Mouse (Mus musculus) adipocyte (in vitro differentiated cells): ENCODE measurements around the gene Ankib1.
A peak's percentile ranks its signal among the peaks of the same experiment; 100 is the strongest.
"Not testable (repeated sequence)": the region's sequence is repeated elsewhere in the genome, so short reads cannot be mapped to it uniquely, and the experiment has no call there.

Source experiments
- DNase-seq: peaks from one replicate; pipeline ENCODE4 v3.0.0-alpha.2; 2016; ENCODE audit warnings: low spot score

Ankib1 gene

GRCm38 (mm10) chr5:3802433-3803291 lies at the start of gene Ankib1, which contains the start of gene Krit1:
Gene Ankib1 (minus strand): TSS chr5:3802925.
Gene Krit1 (plus strand): TSS chr5:3803184.
- DNase-seq: peak; percentile 88

- DNase-seq: no peak
These were observed 42.3 kb upstream of the Ankib1 start, which contains the start of gene Lrrd1 for GRCm38 (mm10) chr5:3845026-3845425. Gene Lrrd1 (plus strand): TSS chr5:3845173.

- DNase-seq: no peak
These were observed 31.4 kb upstream of the Ankib1 start for GRCm38 (mm10) chr5:3834107-3834506.

- DNase-seq: no peak
These were observed 5.7 kb upstream of the Ankib1 start for GRCm38 (mm10) chr5:3808472-3808871.

GRCm38 (mm10) chr5:3803292-3804165 lies 804 bp upstream of the Ankib1 start:
- DNase-seq: peak; percentile 76

DNA sequence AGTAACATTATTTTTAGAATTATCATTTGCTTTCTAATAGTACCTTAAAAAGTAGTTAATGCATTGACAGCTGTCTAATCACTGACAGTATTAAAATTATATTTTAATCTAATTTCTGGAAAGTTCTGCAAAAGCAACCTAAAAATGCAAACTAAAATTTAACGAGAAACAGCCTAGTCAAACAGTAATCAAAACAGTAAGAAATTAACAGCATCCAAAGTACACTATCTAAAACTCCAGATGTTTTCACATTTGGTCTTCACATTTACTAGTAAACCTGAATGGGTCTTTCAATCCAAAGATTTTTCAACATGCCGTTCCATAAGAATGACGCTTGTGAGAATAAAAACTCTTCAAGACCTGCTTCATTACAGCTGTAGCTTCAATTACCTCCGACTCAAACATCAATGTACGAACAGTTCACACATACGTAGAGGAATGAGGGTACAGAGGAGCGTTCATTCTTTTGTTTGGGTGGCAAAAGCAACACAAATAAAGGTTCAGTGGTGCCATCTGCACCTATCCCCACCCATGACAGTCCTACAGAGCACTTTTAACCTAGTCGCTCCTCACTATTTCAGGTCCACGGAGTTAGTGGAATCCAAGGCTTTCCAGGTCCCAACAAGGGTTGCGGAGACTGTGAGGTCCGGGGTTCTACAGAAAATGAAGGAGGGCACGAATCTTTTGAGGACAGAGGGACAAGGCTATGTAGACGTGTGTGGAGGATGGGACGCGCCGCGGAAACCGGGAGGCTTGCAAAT lies 873 bp downstream of the Ankib1 start:
- DNase-seq: no peak

DNA sequence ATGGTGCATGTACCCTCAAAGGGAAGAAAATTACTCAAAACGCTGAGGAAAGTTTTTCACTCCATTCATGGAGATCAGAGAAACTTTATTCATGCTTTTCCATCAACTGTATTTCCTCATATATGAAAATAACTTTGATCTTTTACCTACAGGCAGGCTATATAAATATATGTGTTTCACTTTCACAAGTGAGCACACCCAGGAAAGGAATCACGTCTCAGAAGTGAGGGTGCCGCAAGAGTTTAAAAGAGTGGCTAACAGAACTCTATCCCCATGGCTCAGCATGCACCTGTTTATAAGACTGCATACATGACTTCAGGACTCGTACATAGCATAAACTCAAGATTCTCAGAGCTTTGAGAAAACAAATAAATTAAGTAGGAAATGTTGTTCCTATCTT lies 1.8 kb downstream of the Ankib1 start:
- DNase-seq: no peak

DNA sequence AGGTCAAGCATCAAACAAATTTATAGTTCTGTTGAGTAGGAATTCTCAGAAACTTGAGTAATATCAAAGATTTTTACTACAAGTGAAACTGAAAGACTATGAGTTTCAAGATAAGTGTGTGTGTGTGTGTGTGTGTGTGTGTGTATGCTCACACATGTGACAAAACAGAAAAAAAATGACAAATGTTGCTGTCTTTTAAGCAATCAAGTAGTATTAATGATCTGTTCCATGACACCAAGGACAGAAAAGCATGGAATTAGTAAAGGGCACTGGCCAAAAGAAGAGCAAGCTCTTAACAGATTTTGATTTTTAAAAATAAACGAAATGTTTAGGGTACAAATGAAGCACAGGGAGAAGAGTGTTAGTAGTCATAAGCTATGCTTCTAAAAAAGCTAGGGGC lies 2.7 kb downstream of the Ankib1 start:
- no peak for DNase-seq

GRCm38 (mm10) chr5:3798656-3799055 lies 4.1 kb downstream of the Ankib1 start:
- not testable (repeated sequence) for DNase-seq

- not testable (repeated sequence) for DNase-seq
These were observed 5.6 kb downstream of the Ankib1 start for GRCm38 (mm10) chr5:3797101-3797500.

DNA sequence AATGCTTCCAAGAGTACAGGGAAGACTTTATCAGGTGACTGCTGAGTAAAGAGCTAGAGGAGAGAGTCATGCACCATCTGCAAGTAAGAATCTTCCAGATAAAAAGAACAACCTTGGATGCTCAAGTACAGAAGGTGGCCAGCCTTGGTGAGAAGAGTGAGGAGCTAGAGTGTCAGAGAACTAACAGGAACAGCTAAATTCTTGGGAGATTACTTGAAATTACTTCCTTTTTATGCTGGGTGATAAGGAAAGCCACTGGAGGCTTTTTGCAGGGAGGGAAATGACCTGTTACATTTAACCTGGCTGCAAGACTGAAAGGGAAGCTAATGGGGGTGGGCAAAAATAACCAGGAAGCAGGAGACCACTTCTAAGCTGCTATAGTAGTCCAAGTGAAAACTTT lies 11.7 kb downstream of the Ankib1 start:
- no peak for DNase-seq

DNA sequence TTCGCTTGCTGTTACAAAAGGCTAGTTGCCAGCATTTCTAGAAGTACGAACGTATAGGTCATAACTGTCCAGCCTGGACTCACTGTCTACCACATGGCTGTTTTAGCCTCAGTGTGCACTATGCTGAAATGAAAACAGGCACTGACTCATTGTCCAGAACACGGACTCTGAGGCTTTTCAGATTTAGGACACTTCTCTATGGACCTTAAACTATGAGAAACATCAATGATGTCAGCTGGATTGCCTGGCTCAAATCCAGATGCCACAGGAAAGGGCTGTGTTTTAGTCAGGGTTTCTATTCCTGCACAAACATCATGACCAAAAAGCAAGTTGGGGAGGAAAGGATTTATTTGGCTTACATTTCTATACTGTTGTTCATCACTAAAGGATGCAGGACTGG lies 15.2 kb downstream of the Ankib1 start:
- DNase-seq: no peak

DNA sequence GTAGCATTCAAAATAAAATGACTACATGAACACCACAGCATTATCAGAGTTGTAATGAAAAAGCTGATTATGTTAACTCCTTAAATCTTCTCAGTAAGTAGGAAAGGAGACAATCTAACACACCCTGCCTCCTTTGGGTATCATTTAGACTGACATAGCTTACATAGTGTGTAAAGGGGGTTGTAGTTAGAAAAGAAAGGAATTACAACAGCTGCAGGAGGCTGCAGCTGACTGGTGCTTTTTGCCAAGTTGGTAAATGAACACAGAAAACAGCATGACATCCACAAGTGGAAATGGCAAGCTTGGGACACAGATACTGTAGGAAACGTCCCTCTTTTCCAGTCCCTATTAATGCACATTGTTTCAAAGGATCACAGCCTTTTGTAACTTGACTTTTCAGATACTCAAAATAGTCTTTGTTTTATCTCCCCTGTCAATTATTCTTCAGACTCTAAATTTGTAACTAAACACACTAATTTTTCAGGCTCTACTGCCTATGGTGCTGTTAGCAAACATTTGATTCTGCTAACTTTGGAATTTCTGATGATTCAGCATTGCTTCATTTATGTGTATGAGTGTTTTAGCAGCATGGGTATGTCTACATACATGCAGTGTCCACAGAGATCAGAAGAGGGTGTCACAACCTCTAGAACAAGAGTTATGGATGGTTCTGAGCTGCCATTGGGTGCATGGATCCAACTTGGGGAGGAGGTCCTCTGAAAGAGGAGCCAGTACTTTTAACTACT lies 17.8 kb downstream of the Ankib1 start:
- peak; percentile 37 for DNase-seq

GRCm38 (mm10) chr5:3783947-3784681 lies 18.6 kb downstream of the Ankib1 start:
- peak; percentile 27 for DNase-seq

- DNase-seq: no peak
These were observed 20.1 kb downstream of the Ankib1 start for GRCm38 (mm10) chr5:3782670-3783069.

GRCm38 (mm10) chr5:3772017-3772416 lies 30.7 kb downstream of the Ankib1 start:
- peak; percentile 65 for DNase-seq

DNA sequence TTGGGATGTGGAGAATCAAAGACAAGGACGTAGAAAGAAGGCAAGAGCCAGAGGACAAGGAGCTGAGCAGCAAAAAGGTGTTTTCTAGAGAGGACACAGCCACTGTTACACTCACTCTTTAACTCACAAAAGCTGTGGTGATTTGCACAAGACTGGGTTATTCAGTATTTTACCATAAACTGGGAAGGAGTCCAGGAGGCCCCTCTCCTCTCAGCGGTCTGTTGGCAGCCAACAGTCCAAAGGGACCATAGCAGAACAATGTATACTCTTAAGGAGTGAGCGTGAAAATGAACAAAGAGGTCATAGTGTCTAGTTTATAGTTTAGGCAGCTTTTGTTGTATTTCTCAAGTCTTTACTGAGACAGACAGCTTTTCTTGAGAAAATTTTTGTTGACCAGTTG lies 31.2 kb downstream of the Ankib1 start:
- DNase-seq: peak; percentile 21

DNA sequence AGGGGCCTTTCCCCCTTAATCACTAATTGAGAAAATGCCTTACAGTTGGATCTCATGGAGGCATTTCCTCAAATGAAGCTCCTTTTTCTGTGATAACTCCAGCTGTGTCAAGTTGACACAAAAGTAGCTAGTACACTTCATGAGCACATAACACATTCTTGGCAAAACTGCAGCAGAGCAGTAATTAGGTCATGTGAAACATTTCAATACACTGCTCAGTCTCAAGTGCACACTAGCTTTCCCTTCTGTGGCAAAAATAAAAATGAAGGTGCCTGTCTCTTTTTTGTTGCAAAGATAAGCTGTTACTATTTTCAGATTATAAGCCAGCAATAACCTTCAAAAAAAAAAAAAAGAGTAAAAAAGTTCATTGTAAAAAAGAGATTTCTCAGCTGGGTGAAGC lies 52.2 kb downstream of the Ankib1 start:
- peak; percentile 57 for DNase-seq

DNA sequence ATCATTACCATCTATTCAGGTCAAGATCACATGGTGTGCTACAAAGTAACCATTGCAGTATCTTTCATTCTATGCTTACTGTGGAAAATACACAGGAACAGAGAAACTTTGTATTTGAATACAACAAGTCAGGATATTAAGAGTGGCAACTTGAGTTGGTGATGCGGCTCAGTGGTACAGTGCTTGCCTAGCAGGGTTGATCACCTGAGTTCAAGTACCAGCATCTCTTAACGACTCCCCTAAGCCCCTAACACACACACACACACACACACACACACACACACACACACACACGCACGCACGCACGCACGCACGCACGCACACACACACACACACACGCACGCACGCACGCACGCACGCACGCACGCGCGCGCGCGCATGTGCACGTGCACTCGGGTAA lies 69.9 kb downstream of the Ankib1 start:
- DNase-seq: not testable (repeated sequence)

DNA sequence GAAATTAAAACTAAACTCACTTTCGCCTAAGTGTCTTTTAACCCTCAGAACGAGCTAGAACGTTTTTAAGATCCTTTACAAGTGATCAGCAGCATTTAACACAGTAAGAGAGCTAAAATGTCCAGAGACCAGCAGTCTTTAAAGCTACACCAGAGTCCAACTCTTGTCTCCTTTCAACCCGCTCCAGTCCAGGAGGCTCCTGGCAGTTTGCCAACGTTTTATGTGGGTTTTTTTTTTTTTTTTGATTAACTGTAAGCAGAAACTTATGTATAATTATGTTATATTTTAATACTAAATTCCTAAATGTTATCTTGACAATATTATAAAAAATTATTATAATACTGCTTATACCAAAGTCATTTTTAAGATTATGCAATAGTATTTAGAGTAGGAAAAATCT lies 73.9 kb downstream of the Ankib1 start:
- DNase-seq: no peak

GRCm38 (mm10) chr5:3725491-3725890 lies 77.2 kb downstream of the Ankib1 start:
- DNase-seq: no peak
